8 mouse cellular contexts compared by ENCODE assay signal in genomic region chr5:113580248-113580647, GRCm38 (mm10).
DNase-seq lines count a peak whose midpoint lies in the region; ATAC-seq and TF ChIP-seq lines count a peak whose summit lies in the region.

No protein-coding gene starts in this region.

- no peak overlapping the region for H3K9ac ChIP-seq in hindbrain, embryonic 11.5 days (ENCODE audit: low read depth, low read length)
- no peak overlapping the region for H3K9ac ChIP-seq in hindbrain, embryonic 16.5 days (ENCODE audit: low read depth, low read length)

- TF ChIP-seq CTCF in bone marrow, adult 2 months (IDR thresholded peaks at IDR 0.05; ENCODE audit: control insufficient read depth, insufficient read depth, low read length) = peak; percentile 53; the same call in 1 of the 2 replicates

- H3K4me3 ChIP-seq in hindbrain, embryonic 11.5 days (ENCODE audit: low read depth, low read length) = no peak overlapping the region
- H3K4me3 ChIP-seq in hindbrain, embryonic 16.5 days (ENCODE audit: low read length) = no peak overlapping the region
- no peak overlapping the region for H3K4me3 ChIP-seq in bone marrow, adult 2 months (replicated peaks; ENCODE audit: control insufficient read depth, low read depth, low read length)

- ATAC-seq in hindbrain, embryonic 11.5 days (ENCODE audit: low FRiP score) = no peak
- no peak; the same call in 1 of the 2 replicates for ATAC-seq in hindbrain, embryonic 16.5 days
- ATAC-seq in megakaryocyte, adult 5-6 weeks (ENCODE audit: poor library complexity, severe bottlenecking) = peak; percentile 51; the same call in 1 of the 2 replicates
- ATAC-seq in inflammation-experienced regulatory T-cells, adult 6 months = no peak

- WGBS in hindbrain, embryonic 11.5 days = 51% methylated on average over 8 of the region's 8 CpGs
- WGBS in hindbrain, embryonic 16.5 days = 58% methylated on average over 8 of the region's 8 CpGs
- WGBS in bone marrow, adult 2 months = 58% methylated on average over 8 of the region's 8 CpGs

- H3K9me3 ChIP-seq in hindbrain, embryonic 11.5 days (ENCODE audit: control insufficient read depth, low read length) = no peaks in the 10 kb centered on the region
- H3K9me3 ChIP-seq in hindbrain, embryonic 16.5 days (ENCODE audit: control insufficient read depth, low read length) = no peaks in the 10 kb centered on the region

- no peak for TF ChIP-seq POLR2A in bone marrow, adult 2 months (IDR thresholded peaks at IDR 0.05; ENCODE audit: borderline replicate concordance, control insufficient read depth, low read depth, low read length)

- H3K36me3 ChIP-seq in hindbrain, embryonic 11.5 days (ENCODE audit: control insufficient read depth, insufficient read depth, low read length) = no peaks in the 10 kb centered on the region
- no peaks in the 10 kb centered on the region for H3K36me3 ChIP-seq in hindbrain, embryonic 16.5 days (ENCODE audit: control insufficient read depth, insufficient read depth, low read length)

- DNase-seq in hindbrain, embryonic 11.5 days (ENCODE audit: low spot score) = peak; percentile 71
- peak; percentile 26 for DNase-seq in 416B (ENCODE audit: low read depth)
- DNase-seq in layer of hippocampus, postnatal 36 days = no peak
- no peak for DNase-seq in frontal cortex, adult 2 months (ENCODE audit: extremely low spot score in 1 of 2, low spot score in 1 of 2)

- no peaks in the 10 kb centered on the region for H3K27me3 ChIP-seq in hindbrain, embryonic 11.5 days (ENCODE audit: control insufficient read depth, insufficient read depth, low read length)
- H3K27me3 ChIP-seq in hindbrain, embryonic 16.5 days (replicated peaks; ENCODE audit: control insufficient read depth, insufficient read depth, low read length) = no peaks in the 10 kb centered on the region

- H3K4me2 ChIP-seq in hindbrain, embryonic 11.5 days (replicated peaks; ENCODE audit: low read depth, low read length) = no peak overlapping the region
- no peak overlapping the region for H3K4me2 ChIP-seq in hindbrain, embryonic 16.5 days (ENCODE audit: low read length)

- no peaks in the 10 kb centered on the region for H3K4me1 ChIP-seq in hindbrain, embryonic 11.5 days (replicated peaks; ENCODE audit: control insufficient read depth, insufficient read depth, low read length)
- peaks cover 2% of the 10 kb centered on the region for H3K4me1 ChIP-seq in hindbrain, embryonic 16.5 days (ENCODE audit: control insufficient read depth, insufficient read depth, low read depth, low read length)
- H3K4me1 ChIP-seq in bone marrow, adult 2 months (ENCODE audit: control insufficient read depth, insufficient read depth, low read length) = no peaks in the 10 kb centered on the region

- no peak overlapping the region for H3K27ac ChIP-seq in hindbrain, embryonic 11.5 days (ENCODE audit: low read depth, low read length)
- no peak overlapping the region for H3K27ac ChIP-seq in hindbrain, embryonic 16.5 days (ENCODE audit: low read depth, low read length)
- no peak overlapping the region for H3K27ac ChIP-seq in bone marrow, adult 2 months (ENCODE audit: control insufficient read depth, insufficient read depth, low read depth, low read length, poor library complexity)

Comparison
In these comparisons a context has a peak if more than half of its experiments do, and no peak if none do; other contexts are left out.
1. DNase-seq: peak in hindbrain, embryonic 11.5 days (single experiment) and 416B (single experiment); none in layer of hippocampus, postnatal 36 days (0 of 2) and frontal cortex, adult 2 months (0 of 2).